Mouse (Mus musculus) inflammation-experienced regulatory T-cells, adult 6 months (primary cell): Measurements from ENCODE around the gene Acadvl. TPM values are rescaled to one million over a fixed set of nuclear protein-coding genes. Genes with fewer than 3 reads are reported as not detected.

Experiments
- ATAC-seq: one replicate; pipeline ENCODE4 v1.8.0; 2017
- polyA plus RNA-seq, 3 experiments: library from polyadenylated mRNA; unstranded; fragments of 100-300 nt; shearing (Covaris generic); gene quantifications; one replicate each; pipeline ENCODE4 v1.2.1; 2017

The Acadvl gene
- polyA plus RNA-seq, 3 experiments from 2014 or later, result 110 to 132 (median 128) TPM

GRCm38 (mm10) chr11:70001865-70002264, 13.3 kb downstream of the Acadvl start:
- no peak for ATAC-seq

DNA sequence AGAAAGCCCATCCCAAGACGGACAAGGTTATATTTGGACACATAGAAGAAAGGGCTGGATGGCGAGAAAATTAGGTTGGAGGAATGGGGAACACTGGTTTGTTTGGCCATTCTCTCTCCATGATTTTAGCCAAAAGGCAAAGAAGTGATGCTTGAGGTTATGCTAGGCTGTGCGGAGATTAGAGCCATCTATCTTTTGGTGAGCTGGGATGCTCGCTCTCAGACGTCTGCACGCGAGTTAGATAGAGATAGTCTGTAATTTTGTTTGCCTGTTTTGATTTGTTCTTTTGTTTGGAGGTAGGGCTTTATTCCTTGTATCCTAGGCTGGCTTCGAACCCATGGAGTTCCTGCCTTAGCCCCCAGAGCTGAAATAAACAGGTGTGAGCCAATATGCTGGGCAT, 14.1 kb downstream of the Acadvl start:
- no peak for ATAC-seq

DNA sequence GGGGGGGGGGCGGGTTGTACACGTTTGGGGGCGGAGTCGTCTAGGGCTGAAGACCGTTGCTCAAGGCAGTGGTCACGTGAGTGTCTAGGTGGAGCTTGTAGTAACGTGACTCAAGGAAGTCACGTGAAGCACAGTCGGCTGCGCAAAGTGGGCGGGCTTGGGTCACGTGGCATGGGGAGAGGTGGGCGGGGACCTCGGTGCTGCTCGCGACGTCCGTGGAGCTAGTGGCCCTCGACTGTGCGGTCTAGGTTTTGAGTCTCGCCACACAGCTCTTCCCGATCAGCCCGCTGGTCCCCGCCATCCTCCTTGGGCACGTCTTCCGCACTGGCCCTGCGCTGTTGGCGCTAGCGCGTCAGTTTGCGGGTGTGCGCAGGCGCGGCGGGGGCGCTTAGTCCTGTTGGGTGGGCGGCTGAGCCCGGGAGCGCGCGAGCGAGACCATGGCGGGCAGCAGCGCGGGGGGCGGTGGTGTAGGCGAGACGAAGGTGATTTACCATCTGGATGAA, 14.8 kb downstream of the Acadvl start, which contains the start of gene Dvl2:
TSS of gene Dvl2 (plus strand) at position 200 of the 503 bp plus-strand sequence.
- peak; percentile 60 for ATAC-seq

DNA sequence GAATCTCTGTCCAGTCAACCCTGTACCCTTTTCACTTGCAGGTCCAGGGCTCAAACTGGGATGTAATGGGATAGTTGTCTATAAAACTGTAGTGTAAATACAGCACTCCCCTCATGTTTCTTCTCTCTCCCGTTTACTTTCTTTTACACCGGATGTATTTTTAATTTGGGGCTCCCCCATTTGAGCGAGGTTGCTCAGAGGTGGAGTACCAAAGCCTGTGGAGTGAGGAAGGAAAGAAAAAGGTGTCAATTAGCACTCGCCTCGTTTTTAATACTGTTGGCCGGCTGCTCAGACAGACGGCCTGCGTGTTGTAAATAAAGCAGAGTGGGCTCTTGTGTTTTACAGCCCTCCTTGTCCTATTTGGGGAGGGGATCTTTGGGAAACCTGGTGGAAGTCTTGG, 15.5 kb downstream of the Acadvl start:
- no peak for ATAC-seq

DNA sequence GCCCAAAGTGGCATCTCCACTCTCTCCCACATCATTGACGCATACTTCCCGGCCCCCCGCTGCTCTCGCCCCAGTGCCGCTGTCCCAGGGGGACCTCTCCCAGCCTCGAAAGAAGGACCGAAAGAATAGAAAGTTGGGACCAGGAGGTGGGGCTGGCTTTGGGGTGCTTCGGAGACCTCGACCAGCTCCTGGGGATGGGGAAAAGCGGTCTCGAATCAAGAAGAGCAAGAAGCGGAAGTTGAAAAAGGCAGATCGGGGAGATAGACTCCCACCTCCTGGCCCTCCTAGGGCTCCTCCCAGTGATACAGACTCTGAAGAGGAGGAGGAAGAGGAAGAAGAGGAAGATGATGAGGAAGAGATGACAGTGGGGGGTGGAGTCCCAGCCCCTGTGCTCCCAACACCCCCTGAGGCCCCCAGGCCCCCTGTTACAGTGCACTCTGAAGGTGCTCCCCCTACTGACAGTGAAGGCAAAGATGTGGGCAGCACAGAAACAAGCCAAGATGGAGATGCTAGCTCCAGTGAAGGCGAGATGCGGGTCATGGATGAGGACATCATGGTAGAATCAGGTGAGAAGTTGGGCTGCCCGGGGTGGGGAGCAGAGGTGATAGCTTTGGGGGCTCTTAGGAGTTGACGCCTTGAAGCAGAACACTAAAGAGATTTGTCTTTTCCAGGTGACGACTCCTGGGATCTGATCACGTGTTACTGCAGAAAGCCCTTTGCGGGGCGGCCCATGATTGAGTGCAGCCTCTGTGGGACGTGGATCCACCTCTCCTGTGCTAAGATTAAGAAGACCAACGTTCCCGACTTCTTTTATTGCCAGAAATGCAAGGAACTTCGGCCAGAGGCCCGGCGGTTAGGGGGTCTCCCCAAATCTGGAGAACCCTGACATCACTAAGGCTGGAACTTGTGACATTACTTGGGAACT, 16.4 kb downstream of the Acadvl start:
- no peak for ATAC-seq

- ATAC-seq, result no peak
Observed at GRCm38 (mm10) chr11:69997070-69997509, 18.1 kb downstream of the Acadvl start.

GRCm38 (mm10) chr11:69996161-69997061, 18.8 kb downstream of the Acadvl start:
- no peak for ATAC-seq

DNA sequence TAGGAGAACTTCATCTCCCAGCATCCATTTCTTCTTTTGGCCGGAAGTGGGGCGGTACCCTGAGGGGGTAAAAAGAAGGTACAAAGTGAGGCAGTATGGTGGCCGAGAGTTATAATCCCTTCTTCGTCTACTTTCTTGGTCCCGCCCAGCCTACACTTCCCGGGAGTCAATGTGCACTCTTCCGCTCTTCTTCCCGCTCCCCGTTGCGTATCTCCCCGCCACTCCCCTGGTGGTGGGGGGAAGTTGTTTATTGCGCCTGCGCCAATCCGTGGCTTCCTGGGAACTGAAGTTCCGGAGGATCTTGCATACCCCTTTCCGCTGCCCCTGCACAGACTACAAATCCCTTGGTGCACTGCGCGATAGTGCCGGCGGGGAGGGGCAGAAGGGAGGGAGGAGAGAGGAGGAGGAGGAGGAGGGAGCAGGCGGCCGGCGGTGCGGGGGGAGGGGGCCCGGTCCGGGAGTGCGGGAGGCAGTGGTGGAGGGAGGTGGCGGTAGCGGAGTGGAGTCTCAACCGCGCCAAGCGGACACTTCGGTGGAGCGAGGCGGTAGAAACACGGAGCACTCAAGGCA, 19.7 kb downstream of the Acadvl start, which contains the start of gene Phf23:
TSS of gene Phf23 (plus strand) at position 387 of the 570 bp plus-strand sequence.
- peak; percentile 70 for ATAC-seq

DNA sequence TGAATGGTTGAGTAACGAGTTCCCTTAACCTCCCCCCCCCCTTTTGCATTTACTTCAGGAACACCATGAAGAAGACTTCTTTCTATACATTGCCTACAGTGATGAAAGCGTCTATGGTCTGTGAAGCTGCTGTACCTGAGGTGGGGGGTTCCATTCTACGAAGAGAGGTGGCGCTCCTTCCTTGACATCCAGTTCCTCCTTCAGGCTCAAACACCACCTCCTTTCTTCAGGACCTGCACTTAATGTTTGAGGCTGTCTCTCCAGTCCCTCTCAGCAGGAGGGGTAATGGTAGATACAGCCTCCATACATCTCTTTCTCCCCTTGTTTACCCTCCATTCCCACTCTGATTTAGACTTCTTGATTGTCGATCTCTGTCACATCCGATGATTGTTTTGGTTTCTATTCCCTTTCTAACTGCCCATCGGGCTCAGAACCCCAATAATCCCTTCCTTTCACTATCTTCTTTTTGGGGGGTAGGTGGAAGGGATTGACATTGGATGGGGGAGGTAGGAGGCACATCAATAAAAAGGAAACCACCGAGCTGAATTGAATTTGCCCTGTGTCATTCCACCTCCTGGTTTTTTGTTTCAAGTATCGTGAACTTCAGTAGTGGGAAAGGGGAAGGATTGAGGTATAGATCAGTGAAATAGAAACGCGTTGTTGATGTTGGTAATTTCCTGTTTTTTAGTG, 20.7 kb downstream of the Acadvl start:
- no peak for ATAC-seq

GRCm38 (mm10) chr11:69992932-69993331, 22.3 kb downstream of the Acadvl start:
- no peak for ATAC-seq

DNA sequence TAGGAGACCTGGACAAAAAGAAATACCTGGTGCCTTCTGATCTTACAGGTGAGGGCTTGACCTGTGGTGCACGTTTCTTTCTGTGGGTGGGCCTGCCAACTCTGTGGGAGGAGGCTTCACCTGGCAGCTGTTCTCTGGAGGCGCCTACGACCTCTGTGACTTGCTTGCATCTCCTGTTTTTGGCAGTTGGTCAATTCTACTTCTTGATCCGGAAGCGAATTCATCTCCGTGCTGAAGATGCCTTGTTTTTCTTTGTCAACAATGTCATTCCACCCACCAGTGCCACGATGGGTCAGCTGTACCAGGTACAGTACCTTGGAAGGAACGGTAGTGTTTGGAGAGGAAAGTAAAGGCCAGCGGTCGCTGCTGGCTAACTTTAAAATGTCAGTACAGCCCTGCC, 22.8 kb downstream of the Acadvl start:
- ATAC-seq, result no peak

GRCm38 (mm10) chr11:69991711-69992110, 23.5 kb downstream of the Acadvl start:
- no peak for ATAC-seq

GRCm38 (mm10) chr11:69990850-69991691, 24.1 kb downstream of the Acadvl start, which contains the start of gene Gabarap:
TSS of gene Gabarap (plus strand) at chr11:69991143.
- ATAC-seq, result peak; percentile 72

GRCm38 (mm10) chr11:69989949-69990348, 25.3 kb downstream of the Acadvl start:
- ATAC-seq, result no peak

DNA sequence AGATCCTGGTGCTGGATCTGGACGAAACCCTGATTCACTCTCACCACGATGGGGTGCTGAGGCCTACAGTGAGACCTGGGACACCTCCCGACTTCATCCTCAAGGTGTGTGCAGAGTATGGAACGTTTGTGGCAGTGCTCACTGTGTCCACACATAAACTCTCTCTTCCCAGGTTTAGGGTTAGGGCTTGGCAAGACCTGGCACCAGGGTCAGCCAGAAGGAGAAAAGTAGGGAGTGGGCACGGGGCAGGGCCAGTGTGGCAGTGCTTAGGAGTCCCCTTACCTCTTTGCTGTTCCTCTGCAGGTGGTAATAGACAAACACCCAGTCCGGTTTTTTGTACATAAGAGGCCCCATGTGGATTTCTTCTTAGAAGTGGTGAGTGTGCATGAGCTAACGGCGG, 30.8 kb downstream of the Acadvl start:
- no peak for ATAC-seq

DNA sequence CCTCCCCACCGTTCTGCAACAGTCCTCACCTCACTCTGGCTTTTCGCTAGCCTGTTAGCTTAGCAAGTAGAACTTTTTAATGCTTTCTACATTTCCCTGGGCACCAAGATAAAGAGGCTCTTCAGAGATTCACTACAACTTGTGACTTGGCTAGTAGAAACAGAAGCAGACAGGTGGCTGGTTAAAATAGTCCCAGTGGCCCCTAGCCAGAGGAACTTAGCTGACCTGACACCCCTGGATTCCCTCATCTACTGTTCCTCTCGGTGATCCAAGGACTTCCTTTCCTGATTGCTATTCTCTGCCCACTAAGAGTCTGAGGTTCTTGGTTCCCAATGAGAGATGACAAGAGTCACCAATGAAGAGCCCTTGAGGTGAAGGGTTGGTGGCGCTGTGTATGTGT, 31.8 kb downstream of the Acadvl start:
- ATAC-seq, result no peak

- no peak for ATAC-seq
Observed at GRCm38 (mm10) chr11:69982877-69983276, 32.3 kb downstream of the Acadvl start.

DNA sequence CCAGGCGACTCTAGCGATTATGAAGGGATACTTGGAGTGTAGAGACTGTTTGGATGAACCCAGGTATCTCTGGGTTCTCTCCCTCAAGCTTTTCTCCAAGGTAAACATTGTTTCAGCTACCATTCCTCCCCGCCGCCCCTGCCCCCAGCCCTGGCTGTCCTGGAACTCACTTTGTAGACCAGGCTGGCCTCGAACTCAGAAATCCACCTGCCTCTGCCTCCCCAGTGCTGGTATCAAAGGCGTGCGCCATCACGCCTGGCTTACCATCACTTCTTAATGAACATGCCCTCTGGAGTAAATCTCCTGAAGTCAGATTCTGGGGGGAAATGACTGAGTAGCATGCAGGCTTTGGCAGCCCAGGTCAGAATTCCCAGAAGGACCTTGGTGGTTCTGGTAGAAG, 33.0 kb downstream of the Acadvl start, which contains the start of gene Elp5:
TSS of gene Elp5 (minus strand) at position 293 of the 400 bp plus-strand sequence.
- ATAC-seq, result no peak

GRCm38 (mm10) chr11:69981141-69981762, 34.0 kb downstream of the Acadvl start, which contains the start of gene Ctdnep1:
TSS of gene Ctdnep1 (plus strand) at chr11:69981156.
- peak; percentile 55 for ATAC-seq
